Mouse (Mus musculus) G1E (cell line): ENCODE data around the gene Spaca4. TPM values are rescaled to one million over a fixed set of nuclear protein-coding genes. Genes with fewer than 3 reads are reported as not detected.

Experiments used
- ATAC-seq: 2 replicates; pipeline ENCODE4 v1.8.0; 2016; ENCODE audit warnings: mild to moderate bottlenecking; ENCODE audit not compliant: insufficient number of reproducible peaks, poor library complexity, low FRiP score, severe bottlenecking; ENCODE audit errors: extremely low read depth
- DNase-seq: peaks from one replicate; pipeline ENCODE4 v3.0.0; 2012; ENCODE audit warnings: low spot score
- H3K27me3 ChIP-seq: 2 replicates; pipeline ENCODE4 v1.6.1; 2012; ENCODE audit warnings: mild to moderate bottlenecking, low read length, inconsistent platforms; ENCODE audit not compliant: insufficient read depth
- H3K36me3 ChIP-seq: replicated peaks from 2 replicates; pipeline ENCODE3; 2012; ENCODE audit warnings: mild to moderate bottlenecking, inconsistent platforms
- H3K4me1 ChIP-seq: 2 replicates; pipeline ENCODE4 v1.6.1; 2012; ENCODE audit warnings: low read depth, low read length, inconsistent platforms, mixed read lengths; ENCODE audit not compliant: insufficient read depth
- H3K4me3 ChIP-seq: 2 replicates; pipeline ENCODE4 v1.5.1; 2012; ENCODE audit warnings: low read depth, mild to moderate bottlenecking, inconsistent platforms, low read length, moderate library complexity, mixed read lengths
- H3K9me3 ChIP-seq: replicated peaks from 2 replicates; pipeline ENCODE4 v1.6.1; 2012; ENCODE audit warnings: inconsistent platforms
- CTCF ChIP-seq: IDR thresholded peaks from 2 replicates; pipeline ENCODE4 v1.5.1; 2012; ENCODE audit warnings: low read depth, low read length, inconsistent platforms, mixed read lengths
- GATA1 ChIP-seq: IDR thresholded peaks from 2 replicates; pipeline ENCODE4 v1.6.1; 2012; ENCODE audit warnings: borderline replicate concordance, low read length, inconsistent platforms, mixed read lengths
- GATA2 ChIP-seq: IDR thresholded peaks from 2 replicates; pipeline ENCODE4 v1.6.1; 2012; ENCODE audit warnings: low read depth, low read length, inconsistent platforms, borderline replicate concordance
- POLR2AphosphoS5 ChIP-seq: IDR thresholded peaks from 2 replicates; pipeline ENCODE4 v1.6.1; 2012; ENCODE audit warnings: low read depth, low read length, inconsistent platforms; ENCODE audit not compliant: insufficient replicate concordance
- TAL1 ChIP-seq: conservative IDR thresholded peaks from 2 replicates; pipeline ENCODE4 v1.6.1; 2012; ENCODE audit warnings: low read depth, low read length, inconsistent platforms, mixed read lengths
- polyA plus RNA-seq: library from polyadenylated mRNA; stranded (reverse); fragments of >175 nt; gene quantifications from 2 replicates; pipeline ENCODE4 v1.2.3, GENCODE M21; 2012
- total RNA-seq, 2 experiments: library from RNA; stranded (forward) in 1 of 2; stranded (reverse) in 1 of 2; fragments of 200-1000 nt in 1 of 2; fragments of >200 nt in 1 of 2; fragmentation: Nextera tagmentation in 1 of 2; gene quantifications; 2 replicates each; pipeline ENCODE4 v1.2.3; 2014 to 2017

Spaca4 gene
- total and polyA plus RNA-seq, 3 experiments = not detected

- peak; percentile 92 for DNase-seq
- TF ChIP-seq GATA1 = no peak
- TF ChIP-seq GATA2 = no peak
- TF ChIP-seq CTCF = no peak
- TF ChIP-seq TAL1 = no peak
- no peak for TF ChIP-seq POLR2AphosphoS5
- peak overlapping the region; percentile 81 for H3K4me3 ChIP-seq
- peaks cover 75% of the 10 kb centered on the region for H3K4me1 ChIP-seq
- H3K9me3 ChIP-seq = no peaks in the 10 kb centered on the region
- 0 out of 2 replicates have a peak, but pooled peaks have one; percentile 2 for ATAC-seq
- H3K27me3 ChIP-seq = peaks cover 10% of the 10 kb centered on the region; the same call in 1 of the 2 replicates
- peaks cover 38% of the 10 kb centered on the region for H3K36me3 ChIP-seq
These were observed 18.8 kb downstream of the Spaca4 start for GRCm38 (mm10) chr7:45706721-45707241.

- H3K27me3 ChIP-seq = peaks cover 19% of the 10 kb centered on the region
- DNase-seq (peak; percentile 65), ATAC-seq (no peak)
- no peak for TF ChIP-seq GATA1
- TF ChIP-seq GATA2 = no peak
- TF ChIP-seq POLR2AphosphoS5 = no peak
- TF ChIP-seq CTCF = no peak
- no peak for TF ChIP-seq TAL1
- peak overlapping the region; percentile 81 for H3K4me3 ChIP-seq
- peaks cover 29% of the 10 kb centered on the region for H3K36me3 ChIP-seq
- peaks cover 84% of the 10 kb centered on the region for H3K4me1 ChIP-seq
- H3K9me3 ChIP-seq = no peaks in the 10 kb centered on the region
These were observed 19.7 kb downstream of the Spaca4 start for GRCm38 (mm10) chr7:45705873-45706281.

GRCm38 (mm10) chr7:45705443-45705864 is 20.2 kb downstream of the Spaca4 start:
- ATAC-seq (no peak), DNase-seq (no peak)
- H3K36me3 ChIP-seq = peaks cover 25% of the 10 kb centered on the region
- no peaks in the 10 kb centered on the region for H3K9me3 ChIP-seq
- no peak for TF ChIP-seq CTCF
- TF ChIP-seq POLR2AphosphoS5 = no peak
- TF ChIP-seq GATA1 = no peak
- no peak for TF ChIP-seq TAL1
- no peak for TF ChIP-seq GATA2
- peak overlapping the region; percentile 81 for H3K4me3 ChIP-seq
- peaks cover 22% of the 10 kb centered on the region for H3K27me3 ChIP-seq
- peaks cover 84% of the 10 kb centered on the region for H3K4me1 ChIP-seq

- DNase-seq (peak; percentile 100), ATAC-seq (peak; percentile 84)
- Histone ChIP-seq H3K9me3 (no peaks in the 10 kb centered on the region), H3K4me3 (peak within 1 kb of the TSS; percentile 81), H3K27me3 (peaks cover 28% of the 10 kb centered on the region), H3K4me1 (peaks cover 87% of the 10 kb centered on the region), H3K36me3 (peaks cover 19% of the 10 kb centered on the region)
- TF ChIP-seq GATA2 = no peak
- no peak for TF ChIP-seq TAL1
- no peak for TF ChIP-seq CTCF
- TF ChIP-seq GATA1 = no peak
- no peak for TF ChIP-seq POLR2AphosphoS5
These were observed 20.7 kb downstream of the Spaca4 start, which contains the start of gene Dbp for GRCm38 (mm10) chr7:45704730-45705442. Gene Dbp (plus strand): TSS chr7:45705088.

GRCm38 (mm10) chr7:45704046-45704559 is 21.5 kb downstream of the Spaca4 start:
- H3K27me3 ChIP-seq = peaks cover 36% of the 10 kb centered on the region
- H3K9me3 ChIP-seq = no peaks in the 10 kb centered on the region
- peak overlapping the region; percentile 81 for H3K4me3 ChIP-seq
- DNase-seq (peak; percentile 72), ATAC-seq (peak; percentile 3; the same call in 1 of the 2 replicates)
- TF ChIP-seq TAL1 (no peak), GATA1 (no peak), POLR2AphosphoS5 (peak; percentile 67; the same call in 1 of the 2 replicates), CTCF (no peak)
- peaks cover 88% of the 10 kb centered on the region for H3K4me1 ChIP-seq
- peaks cover 11% of the 10 kb centered on the region for H3K36me3 ChIP-seq

GRCm38 (mm10) chr7:45703521-45704033 is 22.0 kb downstream of the Spaca4 start:
- ATAC-seq (no peak), DNase-seq (peak; percentile 31)
- Histone ChIP-seq H3K4me3 (peak overlapping the region; percentile 81; the same call in 1 of the 2 replicates), H3K9me3 (no peaks in the 10 kb centered on the region), H3K36me3 (peaks cover 6% of the 10 kb centered on the region), H3K27me3 (peaks cover 41% of the 10 kb centered on the region), H3K4me1 (peaks cover 82% of the 10 kb centered on the region)
- TF ChIP-seq CTCF (no peak), TAL1 (no peak), POLR2AphosphoS5 (no peak), GATA1 (no peak), GATA2 (no peak)
